Mouse (Mus musculus) C2C12 (cell line): ENCODE measurements around the gene Dvl3.

Experiments used
- CEBPB ChIP-seq: IDR thresholded peaks from one replicate; pipeline ENCODE4 v1.6.1; 2011; ENCODE audit warnings: low read depth, mild to moderate bottlenecking, control low read depth, moderate library complexity
- CTCF ChIP-seq: IDR thresholded peaks from one replicate; pipeline ENCODE4 v1.5.1; 2011; ENCODE audit not compliant: control insufficient read depth, insufficient read depth, insufficient read length
- MYOD1 ChIP-seq: IDR thresholded peaks from one replicate; pipeline ENCODE4 v1.6.1; 2011; ENCODE audit warnings: low read depth; ENCODE audit not compliant: control insufficient read depth, insufficient read length
- MYOG ChIP-seq: IDR thresholded peaks from one replicate; pipeline ENCODE4 v1.6.1; 2011; ENCODE audit not compliant: control insufficient read depth, insufficient read length; ENCODE audit errors: extremely low read depth
- USF1 ChIP-seq: IDR thresholded peaks from one replicate; pipeline ENCODE4 v1.6.1; 2011; ENCODE audit warnings: low read depth, mild to moderate bottlenecking, control low read depth, moderate library complexity

DNA sequence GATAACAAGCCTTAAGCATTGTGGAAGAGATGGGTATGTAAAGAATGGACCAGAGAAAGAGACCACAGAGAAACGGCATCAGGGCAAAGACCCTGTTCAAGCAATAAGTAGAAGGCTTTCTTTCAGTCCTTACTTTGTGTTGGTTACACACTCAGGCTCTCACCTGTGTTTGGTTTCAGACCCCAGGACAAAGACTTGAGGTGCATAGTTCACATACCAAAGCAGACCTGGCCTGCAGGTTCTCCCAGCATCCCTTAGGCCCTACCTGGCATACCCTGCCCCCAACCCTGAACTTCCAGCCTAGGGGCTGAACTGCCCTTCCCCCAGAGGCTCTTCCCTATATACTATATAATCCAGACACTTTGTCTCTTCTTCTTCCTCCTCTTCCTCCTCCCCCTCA, 41.4 kb upstream of the Dvl3 start:
- TF ChIP-seq CTCF (no peak), USF1 (no peak), MYOG (no peak), MYOD1 (no peak), CEBPB (no peak)
